Mouse (Mus musculus) thymus, adult 2 months (tissue): ENCODE results near the gene Slc13a3.

Source experiments
- CTCF ChIP-seq: fragments of 200-500 bp; IDR thresholded peaks from 2 replicates; pipeline ENCODE4 v1.5.1; 2012; ENCODE audit warnings: mild to moderate bottlenecking, control low read depth, low read length, moderate library complexity, borderline replicate concordance; ENCODE audit not compliant: control insufficient read depth, poor library complexity, insufficient read depth; ENCODE audit errors: extremely low read depth
- POLR2A ChIP-seq: fragments of 200-500 bp; IDR thresholded peaks from 2 replicates; pipeline ENCODE4 v1.6.1; 2012; ENCODE audit warnings: mild to moderate bottlenecking, low read length, control low read depth, moderate library complexity; ENCODE audit not compliant: control insufficient read depth, poor library complexity, insufficient read depth; ENCODE audit errors: extremely low read depth

DNA sequence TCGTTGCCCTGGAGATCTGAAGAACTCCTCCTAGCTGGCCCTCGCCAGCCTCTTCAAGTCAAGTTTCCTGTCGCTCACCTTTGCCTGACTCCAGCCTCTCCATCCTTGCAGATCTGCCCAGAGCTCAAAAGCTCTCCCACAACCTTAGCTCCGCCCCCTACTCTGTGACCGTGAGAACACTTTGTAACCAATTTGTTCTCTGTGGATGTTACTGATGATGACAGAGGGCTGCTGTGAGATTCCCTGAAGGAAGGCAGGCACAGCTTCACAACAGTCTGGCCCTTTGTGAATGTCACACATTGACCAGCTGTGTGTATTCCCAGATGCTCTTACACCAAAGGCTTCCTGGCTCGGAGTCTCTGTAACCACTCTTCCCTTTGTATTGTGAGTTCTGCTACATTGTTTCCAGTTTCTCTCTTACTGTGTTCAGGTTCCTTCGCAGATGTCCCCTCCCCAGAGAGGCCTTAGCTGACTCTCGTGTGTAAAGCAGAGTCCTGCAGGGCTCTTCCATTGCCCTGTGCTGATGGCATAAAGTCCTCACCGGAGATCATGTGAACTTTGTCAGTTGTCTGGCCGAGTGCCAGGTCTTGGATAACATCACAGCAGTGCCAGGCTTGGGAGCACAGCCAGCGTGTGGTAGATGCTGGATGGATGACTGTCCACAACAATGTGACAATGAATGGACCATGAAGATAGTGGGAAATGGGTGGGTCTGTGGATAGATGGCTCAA lies 40.0 kb upstream of the Slc13a3 start:
- no peak for TF ChIP-seq CTCF
- no peak for TF ChIP-seq POLR2A
